Mouse (Mus musculus): Measurements from ENCODE around the gene Saxo2. TPM values are rescaled to one million over a fixed set of nuclear protein-coding genes. Genes with fewer than 3 reads are reported as not detected.

The Saxo2 gene
- total and polyA plus RNA-seq, 2 experiments, result 0.83 to 1.6 TPM

- no peaks in the 10 kb centered on the region for H3K79me2 ChIP-seq (ENCODE audit: control insufficient read depth, insufficient read depth, low read length)
- no peak for DNase-seq (ENCODE audit: extremely low read depth, low read depth, low spot score)
- 18% methylated on average over 7 of the region's 7 CpGs for WGBS
Observed at GRCm38 (mm10) chr7:82625342-82625741, 23.0 kb downstream of the Saxo2 start.

GRCm38 (mm10) chr7:82609629-82610028 is 38.7 kb downstream of the Saxo2 start:
- Histone ChIP-seq H3K79me2 (ENCODE audit: control insufficient read depth, insufficient read depth, low read length) (no peaks in the 10 kb centered on the region), H3K4me1 (ENCODE audit: control insufficient read depth, insufficient read depth, low read length) (no peaks in the 10 kb centered on the region), H3K9ac (ENCODE audit: low read depth, low read length) (no peak overlapping the region), H3K36me3 (ENCODE audit: control insufficient read depth, insufficient read depth, low read length) (no peaks in the 10 kb centered on the region), H3K4me3 (ENCODE audit: insufficient read depth, low read depth, low read length) (no peak overlapping the region), H3K27ac (replicated peaks; ENCODE audit: insufficient read depth, low read depth, low read length) (no peak overlapping the region), H3K27me3 (ENCODE audit: control insufficient read depth, insufficient read depth, low read length) (peaks cover 3% of the 10 kb centered on the region; the same call in 1 of the 2 replicates)
- WGBS, result 61% methylated on average over 3 of the region's 3 CpGs
- TF ChIP-seq CTCF (IDR thresholded peaks at IDR 0.05; ENCODE audit: low read depth, low read length) (no peak), POLR2A (IDR thresholded peaks at IDR 0.05; ENCODE audit: extremely low read depth, insufficient read depth, low read length) (no peak)
- no peak for DNase-seq (ENCODE audit: extremely low read depth, low read depth, low spot score)

More at GRCm38 (mm10) chr7:82625342-82625741, 23.0 kb downstream of the Saxo2 start:
- Histone ChIP-seq H3K4me3 (ENCODE audit: insufficient read depth, low read depth, low read length) (no peak overlapping the region), H3K9ac (ENCODE audit: low read depth, low read length) (no peak overlapping the region), H3K36me3 (ENCODE audit: control insufficient read depth, insufficient read depth, low read length) (no peaks in the 10 kb centered on the region), H3K27me3 (ENCODE audit: control insufficient read depth, insufficient read depth, low read length) (no peaks in the 10 kb centered on the region), H3K4me1 (ENCODE audit: control insufficient read depth, insufficient read depth, low read length) (no peaks in the 10 kb centered on the region), H3K27ac (replicated peaks; ENCODE audit: insufficient read depth, low read depth, low read length) (no peak overlapping the region)
- TF ChIP-seq POLR2A (IDR thresholded peaks at IDR 0.05; ENCODE audit: extremely low read depth, insufficient read depth, low read length) (no peak), CTCF (IDR thresholded peaks at IDR 0.05; ENCODE audit: low read depth, low read length) (no peak)

GRCm38 (mm10) chr7:82605425-82605824 is 42.9 kb downstream of the Saxo2 start:
- Histone ChIP-seq H3K4me3 (ENCODE audit: insufficient read depth, low read depth, low read length) (no peak overlapping the region), H3K27ac (replicated peaks; ENCODE audit: insufficient read depth, low read depth, low read length) (no peak overlapping the region), H3K27me3 (ENCODE audit: control insufficient read depth, insufficient read depth, low read length) (no peaks in the 10 kb centered on the region), H3K36me3 (ENCODE audit: control insufficient read depth, insufficient read depth, low read length) (no peaks in the 10 kb centered on the region), H3K9ac (ENCODE audit: low read depth, low read length) (no peak overlapping the region), H3K79me2 (ENCODE audit: control insufficient read depth, insufficient read depth, low read length) (no peaks in the 10 kb centered on the region), H3K4me1 (ENCODE audit: control insufficient read depth, insufficient read depth, low read length) (no peaks in the 10 kb centered on the region)
- TF ChIP-seq POLR2A (IDR thresholded peaks at IDR 0.05; ENCODE audit: extremely low read depth, insufficient read depth, low read length) (no peak), CTCF (IDR thresholded peaks at IDR 0.05; ENCODE audit: low read depth, low read length) (no peak)
- DNase-seq (ENCODE audit: extremely low read depth, low read depth, low spot score), result no peak
- 77% methylated on average over 6 of the region's 6 CpGs for WGBS

- no peak for DNase-seq (ENCODE audit: extremely low read depth, low read depth, low spot score)
- H3K79me2 ChIP-seq (ENCODE audit: control insufficient read depth, insufficient read depth, low read length), result no peaks in the 10 kb centered on the region
- no peak overlapping the region for H3K27ac ChIP-seq (replicated peaks; ENCODE audit: insufficient read depth, low read depth, low read length)
- TF ChIP-seq CTCF (IDR thresholded peaks at IDR 0.05; ENCODE audit: low read depth, low read length), result no peak
- TF ChIP-seq POLR2A (IDR thresholded peaks at IDR 0.05; ENCODE audit: extremely low read depth, insufficient read depth, low read length), result no peak
- 75% methylated on average over 4 of the region's 4 CpGs for WGBS
- H3K27me3 ChIP-seq (ENCODE audit: control insufficient read depth, insufficient read depth, low read length), result no peaks in the 10 kb centered on the region
- H3K4me3 ChIP-seq (ENCODE audit: insufficient read depth, low read depth, low read length), result no peak overlapping the region
- H3K9ac ChIP-seq (ENCODE audit: low read depth, low read length), result no peak overlapping the region
- no peaks in the 10 kb centered on the region for H3K36me3 ChIP-seq (ENCODE audit: control insufficient read depth, insufficient read depth, low read length)
- H3K4me1 ChIP-seq (ENCODE audit: control insufficient read depth, insufficient read depth, low read length), result no peaks in the 10 kb centered on the region
Observed at GRCm38 (mm10) chr7:82602008-82602407, 46.3 kb downstream of the Saxo2 start.

- no peaks in the 10 kb centered on the region for H3K79me2 ChIP-seq (ENCODE audit: control insufficient read depth, insufficient read depth, low read length)
- DNase-seq (ENCODE audit: extremely low read depth, low read depth, low spot score), result no peak
- H3K4me3 ChIP-seq (ENCODE audit: insufficient read depth, low read depth, low read length), result no peak overlapping the region
- no peaks in the 10 kb centered on the region for H3K27me3 ChIP-seq (ENCODE audit: control insufficient read depth, insufficient read depth, low read length)
- H3K9ac ChIP-seq (ENCODE audit: low read depth, low read length), result no peak overlapping the region
- TF ChIP-seq CTCF (IDR thresholded peaks at IDR 0.05; ENCODE audit: low read depth, low read length) (no peak), POLR2A (IDR thresholded peaks at IDR 0.05; ENCODE audit: extremely low read depth, insufficient read depth, low read length) (no peak)
- no peaks in the 10 kb centered on the region for H3K4me1 ChIP-seq (ENCODE audit: control insufficient read depth, insufficient read depth, low read length)
- no peaks in the 10 kb centered on the region for H3K36me3 ChIP-seq (ENCODE audit: control insufficient read depth, insufficient read depth, low read length)
- no peak overlapping the region for H3K27ac ChIP-seq (replicated peaks; ENCODE audit: insufficient read depth, low read depth, low read length)
- 77% methylated on average over 6 of the region's 6 CpGs for WGBS
Observed at GRCm38 (mm10) chr7:82590931-82591330, 57.4 kb downstream of the Saxo2 start.

Other genes starting within 250 kb of the Saxo2 start
- gene Efl1, start 86 bp upstream of the Saxo2 start, total RNA-seq (2014; rRNA removed), result 7.3 and 8.2 TPM in 2 replicates
- 2.0 and 2.4 TPM in 2 replicates for gene Efl1, start 86 bp upstream of the Saxo2 start, polyA plus RNA-seq (2012; rRNA removed)
- gene Mex3b, start 218.8 kb upstream of the Saxo2 start, total RNA-seq (2014; rRNA removed), result 0.27 and 0.28 TPM in 2 replicates
- 0.56 and 0.70 TPM in 2 replicates for gene Mex3b, start 218.8 kb upstream of the Saxo2 start, polyA plus RNA-seq (2012; rRNA removed)

All from liver, adult 2 months (tissue).